Mouse (Mus musculus): ENCODE measurements at regions not wholly inside any gene's neighbourhood (a gene's known extent, or its start where the extent isn't known, plus 50 kb on each side); places are given as distances from the start of the nearest gene placed in this dataset.

DNA sequence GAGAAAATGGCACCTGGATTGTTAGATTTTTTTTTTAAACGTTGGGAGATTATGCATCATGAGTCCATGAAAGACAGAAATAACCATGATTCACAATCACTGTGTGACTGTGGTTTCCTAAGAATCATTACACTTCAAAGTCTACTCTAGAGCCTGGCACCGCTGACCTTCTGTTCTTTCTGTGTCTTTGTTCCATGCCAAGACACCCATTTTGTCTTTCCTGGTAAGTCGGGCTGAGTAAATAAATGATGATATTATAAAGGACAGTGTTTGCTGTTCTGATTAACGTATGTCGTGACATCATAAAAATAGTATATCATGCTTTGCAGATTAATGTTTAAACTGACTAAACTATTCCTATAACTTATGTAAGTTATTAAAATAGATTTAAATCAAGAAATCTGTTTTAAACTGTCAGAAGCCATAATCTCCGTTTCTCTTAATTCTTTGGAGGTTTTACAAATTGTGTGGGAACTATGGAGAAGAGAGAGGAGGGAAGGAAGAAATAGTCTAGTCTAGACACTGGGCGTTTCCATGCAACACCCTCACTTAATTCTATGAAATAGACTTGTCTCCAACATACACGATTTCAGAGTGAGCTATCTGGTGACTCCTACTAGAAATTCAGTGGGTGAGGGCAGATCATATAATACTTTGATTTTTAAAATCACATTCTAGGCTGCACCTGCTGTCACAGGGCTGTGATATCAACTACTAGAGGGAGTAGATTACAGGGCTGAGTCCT, 388.7 kb downstream of the Klf5 start:
- H3K36me3 ChIP-seq = no peaks in the 10 kb centered on the region
- H3K9me3 ChIP-seq = no peaks in the 10 kb centered on the region
- ATAC-seq (ENCODE audit: extremely low read depth, insufficient number of reproducible peaks, low FRiP score, low TSS enrichment) = no peak
- no peak overlapping the region for H3K4me3 ChIP-seq
- no peaks in the 10 kb centered on the region for H3K4me1 ChIP-seq
- WGBS = 73% methylated on average over 8 of the region's 8 CpGs
- H3K27me3 ChIP-seq (replicated peaks) = no peaks in the 10 kb centered on the region
- no peak overlapping the region for H3K27ac ChIP-seq (replicated peaks)
- no peak overlapping the region for H3K9ac ChIP-seq
- no peak overlapping the region for H3K4me2 ChIP-seq

DNA sequence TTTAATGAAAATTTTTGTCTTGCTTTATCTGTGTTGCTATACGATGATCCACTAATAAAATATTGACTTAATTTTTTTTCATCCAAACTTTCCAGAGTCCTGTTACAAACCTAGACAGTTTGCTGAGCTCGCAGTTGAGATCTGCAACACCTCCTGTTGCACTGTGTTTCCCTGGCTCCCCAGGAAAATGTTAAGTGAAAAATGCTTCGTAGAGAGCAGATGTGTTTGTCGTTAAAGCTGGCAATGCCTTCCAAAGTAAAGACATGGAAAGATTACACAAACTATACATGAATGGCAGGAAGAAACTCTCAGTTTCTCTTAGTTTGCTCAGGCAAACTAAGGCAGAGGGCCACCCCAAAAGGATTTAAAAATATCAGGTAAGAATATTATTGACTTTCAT, 389.9 kb downstream of the Klf5 start:
- no peak for ATAC-seq (ENCODE audit: extremely low read depth, insufficient number of reproducible peaks, low FRiP score, low TSS enrichment)
- no peaks in the 10 kb centered on the region for H3K36me3 ChIP-seq
- no peak overlapping the region for H3K27ac ChIP-seq (replicated peaks)
- no peaks in the 10 kb centered on the region for H3K27me3 ChIP-seq (replicated peaks)
- H3K9me3 ChIP-seq = no peaks in the 10 kb centered on the region
- H3K4me1 ChIP-seq = no peaks in the 10 kb centered on the region
- no peak overlapping the region for H3K4me3 ChIP-seq
- H3K9ac ChIP-seq = no peak overlapping the region
- H3K4me2 ChIP-seq = no peak overlapping the region
- WGBS = 68% methylated on average over 4 of the region's 4 CpGs

DNA sequence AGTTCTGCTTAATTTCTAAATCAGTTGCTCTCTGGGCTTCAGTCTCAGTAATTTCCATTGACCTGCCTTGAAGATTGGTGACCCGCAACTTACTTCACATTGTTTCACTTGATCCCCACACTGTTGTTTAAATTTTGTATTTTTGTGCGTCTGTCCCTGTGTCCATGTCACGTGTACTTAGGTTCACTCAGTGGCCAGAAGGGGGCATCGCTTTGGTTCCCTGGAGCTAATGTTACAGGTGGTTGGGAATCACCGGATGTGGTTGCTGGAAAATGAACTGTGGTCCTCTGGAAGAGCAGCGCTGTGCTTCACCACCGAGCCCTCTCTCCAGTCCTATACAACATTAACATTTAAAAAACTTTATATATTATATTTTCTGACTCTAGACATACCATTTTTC, 397.8 kb downstream of the Klf5 start:
- no peaks in the 10 kb centered on the region for H3K36me3 ChIP-seq
- no peak overlapping the region for H3K4me3 ChIP-seq
- no peak overlapping the region for H3K4me2 ChIP-seq
- no peak overlapping the region for H3K9ac ChIP-seq
- H3K9me3 ChIP-seq = no peaks in the 10 kb centered on the region
- H3K27ac ChIP-seq (replicated peaks) = no peak overlapping the region
- no peaks in the 10 kb centered on the region for H3K4me1 ChIP-seq
- no peak for ATAC-seq (ENCODE audit: extremely low read depth, insufficient number of reproducible peaks, low FRiP score, low TSS enrichment)
- WGBS = 81% methylated on average over 7 of the region's 7 CpGs
- no peaks in the 10 kb centered on the region for H3K27me3 ChIP-seq (replicated peaks)

DNA sequence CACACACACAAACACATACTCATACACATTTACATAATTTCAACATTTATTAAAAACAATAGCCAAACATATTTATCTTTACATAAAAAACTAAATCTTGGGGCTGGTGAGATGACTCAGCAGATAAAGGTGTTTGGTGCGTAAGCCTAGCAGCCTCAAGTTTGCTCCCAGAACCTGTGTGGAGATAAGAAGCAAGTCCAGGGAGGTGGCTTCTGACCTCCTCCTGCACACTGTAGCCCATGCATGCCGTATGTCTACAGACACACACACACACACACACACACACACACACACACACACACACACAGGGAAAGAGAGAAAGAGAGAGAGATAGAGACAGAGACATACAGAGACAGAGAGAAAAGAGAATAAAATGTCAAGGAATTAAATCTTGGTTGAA, 401.1 kb downstream of the Klf5 start:
- H3K36me3 ChIP-seq = no peaks in the 10 kb centered on the region
- no peak overlapping the region for H3K4me2 ChIP-seq
- no peak overlapping the region for H3K9ac ChIP-seq
- no peak overlapping the region for H3K27ac ChIP-seq (replicated peaks)
- no peak for ATAC-seq (ENCODE audit: extremely low read depth, insufficient number of reproducible peaks, low FRiP score, low TSS enrichment)
- H3K4me1 ChIP-seq = no peaks in the 10 kb centered on the region
- H3K9me3 ChIP-seq = no peaks in the 10 kb centered on the region
- WGBS = 39% methylated on average over 2 of the region's 2 CpGs
- H3K27me3 ChIP-seq (replicated peaks) = no peaks in the 10 kb centered on the region
- H3K4me3 ChIP-seq = no peak overlapping the region

- no peak for ATAC-seq (ENCODE audit: extremely low read depth, insufficient number of reproducible peaks, low FRiP score, low TSS enrichment)
- no peaks in the 10 kb centered on the region for H3K4me1 ChIP-seq
- H3K27me3 ChIP-seq (replicated peaks) = no peaks in the 10 kb centered on the region
- no peaks in the 10 kb centered on the region for H3K9me3 ChIP-seq
- no peaks in the 10 kb centered on the region for H3K36me3 ChIP-seq
- no peak overlapping the region for H3K27ac ChIP-seq (replicated peaks)
- H3K4me3 ChIP-seq = no peak overlapping the region
- no peak overlapping the region for H3K4me2 ChIP-seq
- WGBS = 73% methylated on average over 10 of the region's 10 CpGs
- H3K9ac ChIP-seq = no peak overlapping the region
Observed at GRCm38 (mm10) chr14:99706004-99706403, 407.5 kb downstream of the Klf5 start.

DNA sequence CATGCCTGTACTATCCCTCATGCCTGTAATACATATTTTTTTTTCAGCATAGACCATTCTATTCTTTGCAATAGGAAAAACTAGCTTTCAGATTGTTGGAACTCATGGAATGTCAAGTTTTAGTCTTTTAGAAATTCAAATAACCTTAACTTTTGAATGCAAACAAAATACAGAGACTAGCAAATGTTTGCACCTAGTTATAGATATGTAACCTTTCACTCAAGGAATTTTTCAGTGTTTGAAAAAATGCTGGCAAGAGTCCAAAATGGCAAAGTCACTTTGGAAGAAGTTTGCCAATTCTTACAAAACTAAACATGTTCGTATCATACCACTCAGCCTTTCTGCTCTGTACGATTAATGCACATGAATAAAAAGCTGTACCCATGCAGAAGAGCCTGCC, 409.6 kb downstream of the Klf5 start:
- ATAC-seq (ENCODE audit: extremely low read depth, insufficient number of reproducible peaks, low FRiP score, low TSS enrichment) = no peak
- H3K9me3 ChIP-seq = no peaks in the 10 kb centered on the region
- 70% methylated on average over 2 of the region's 2 CpGs for WGBS
- no peak overlapping the region for H3K4me3 ChIP-seq
- H3K36me3 ChIP-seq = no peaks in the 10 kb centered on the region
- H3K27ac ChIP-seq (replicated peaks) = no peak overlapping the region
- no peak overlapping the region for H3K9ac ChIP-seq
- H3K27me3 ChIP-seq (replicated peaks) = no peaks in the 10 kb centered on the region
- no peaks in the 10 kb centered on the region for H3K4me1 ChIP-seq
- H3K4me2 ChIP-seq = no peak overlapping the region

GRCm38 (mm10) chr14:99709764-99710163, 411.3 kb downstream of the Klf5 start:
- Histone ChIP-seq H3K27ac (replicated peaks) (no peak overlapping the region), H3K27me3 (replicated peaks) (no peaks in the 10 kb centered on the region), H3K9me3 (no peaks in the 10 kb centered on the region), H3K4me3 (no peak overlapping the region), H3K9ac (no peak overlapping the region), H3K4me2 (no peak overlapping the region), H3K4me1 (no peaks in the 10 kb centered on the region), H3K36me3 (no peaks in the 10 kb centered on the region)
- ATAC-seq (ENCODE audit: extremely low read depth, insufficient number of reproducible peaks, low FRiP score, low TSS enrichment) = no peak
- WGBS = 55% methylated on average over 2 of the region's 2 CpGs

DNA sequence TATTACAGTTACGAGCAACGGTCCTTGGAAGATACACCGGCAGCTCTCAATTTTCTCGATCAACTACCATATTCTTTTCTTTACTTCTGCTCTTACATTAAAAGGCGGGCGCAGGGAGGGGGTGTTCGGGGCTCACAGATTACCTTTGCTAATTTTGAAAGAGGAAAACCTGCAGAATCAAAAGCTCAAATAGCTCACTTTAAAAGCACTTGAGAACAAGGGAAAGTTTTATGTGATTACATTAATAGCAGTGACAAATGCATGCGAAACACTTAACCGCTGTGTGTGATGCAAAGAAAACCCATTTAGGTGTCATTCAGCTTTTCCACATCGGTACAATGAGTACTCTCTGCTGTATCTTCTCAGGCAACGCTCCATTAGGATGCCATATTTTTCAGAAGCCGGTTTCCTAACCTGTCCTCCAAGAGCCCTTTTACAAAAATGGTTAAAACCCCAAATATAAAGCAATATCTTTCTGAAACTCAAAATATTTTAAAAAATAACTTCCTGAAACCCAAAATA, 412.2 kb downstream of the Klf5 start:
- H3K36me3 ChIP-seq = no peaks in the 10 kb centered on the region
- H3K4me1 ChIP-seq = no peaks in the 10 kb centered on the region
- WGBS = 85% methylated on average over 12 of the region's 12 CpGs
- no peaks in the 10 kb centered on the region for H3K9me3 ChIP-seq
- no peak for ATAC-seq (ENCODE audit: extremely low read depth, insufficient number of reproducible peaks, low FRiP score, low TSS enrichment)
- H3K9ac ChIP-seq = no peak overlapping the region
- H3K4me2 ChIP-seq = no peak overlapping the region
- H3K27ac ChIP-seq (replicated peaks) = no peak overlapping the region
- H3K27me3 ChIP-seq (replicated peaks) = no peaks in the 10 kb centered on the region
- H3K4me3 ChIP-seq = no peak overlapping the region

GRCm38 (mm10) chr14:99712624-99713023, 414.1 kb downstream of the Klf5 start:
- 78% methylated on average over 7 of the region's 7 CpGs for WGBS
- Histone ChIP-seq H3K9me3 (no peaks in the 10 kb centered on the region), H3K27ac (replicated peaks) (no peak overlapping the region), H3K9ac (no peak overlapping the region), H3K36me3 (no peaks in the 10 kb centered on the region), H3K4me1 (no peaks in the 10 kb centered on the region), H3K4me2 (no peak overlapping the region), H3K4me3 (no peak overlapping the region), H3K27me3 (replicated peaks) (no peaks in the 10 kb centered on the region)
- ATAC-seq (ENCODE audit: extremely low read depth, insufficient number of reproducible peaks, low FRiP score, low TSS enrichment) = no peak

DNA sequence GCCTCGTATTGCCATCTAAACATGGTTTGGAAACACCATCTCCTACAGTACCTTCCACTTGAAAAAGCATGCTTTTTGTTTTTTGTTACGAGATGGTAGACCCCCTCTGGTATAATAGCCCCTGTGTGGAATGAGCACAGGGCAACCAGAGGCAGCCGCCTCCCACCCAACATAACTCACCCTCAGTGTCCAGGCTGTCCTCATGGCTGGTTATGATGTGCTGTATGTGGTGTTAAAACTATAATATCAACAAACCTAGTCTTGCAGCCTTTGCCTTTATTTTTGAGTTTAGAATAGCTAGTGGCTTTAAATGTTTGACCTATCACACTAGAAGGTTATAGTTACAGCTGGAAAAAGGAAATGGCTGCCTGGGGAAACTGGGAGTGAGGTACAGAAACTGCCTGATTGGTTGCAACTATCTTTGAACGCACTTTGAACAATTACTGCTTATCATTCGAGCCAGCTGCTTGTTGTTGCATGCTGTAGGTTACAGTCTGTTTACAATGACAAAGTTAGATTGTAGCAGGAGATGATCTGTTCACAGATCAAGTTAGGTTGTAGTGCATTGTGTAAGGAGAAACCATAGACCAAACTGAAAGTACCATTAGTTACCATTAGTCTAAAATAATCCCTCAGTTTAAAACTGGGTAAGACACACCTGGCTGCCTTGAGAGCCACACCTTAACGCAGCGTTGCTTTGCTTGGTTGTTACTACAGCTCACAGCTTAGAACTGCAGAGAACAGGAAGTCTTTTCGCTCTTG, 414.8 kb downstream of the Klf5 start:
- Histone ChIP-seq H3K4me3 (no peak overlapping the region), H3K9ac (no peak overlapping the region)
- ATAC-seq (ENCODE audit: extremely low read depth, insufficient number of reproducible peaks, low FRiP score, low TSS enrichment) = no peak

GRCm38 (mm10) chr14:99733474-99734199, 435.1 kb downstream of the Klf5 start:
- H3K4me1 ChIP-seq = no peaks in the 10 kb centered on the region
- H3K9me3 ChIP-seq = no peaks in the 10 kb centered on the region
- no peaks in the 10 kb centered on the region for H3K27me3 ChIP-seq (replicated peaks)
- no peaks in the 10 kb centered on the region for H3K36me3 ChIP-seq
- no peak overlapping the region for H3K27ac ChIP-seq (replicated peaks)
- H3K4me2 ChIP-seq = no peak overlapping the region
- ATAC-seq (ENCODE audit: extremely low read depth, insufficient number of reproducible peaks, low FRiP score, low TSS enrichment) = no peak
- H3K9ac ChIP-seq = no peak overlapping the region
- 79% methylated on average over 7 of the region's 7 CpGs for WGBS
- no peak overlapping the region for H3K4me3 ChIP-seq

More for the DNA sequence above, 414.8 kb downstream of the Klf5 start:
- H3K36me3 ChIP-seq = no peaks in the 10 kb centered on the region
- H3K9me3 ChIP-seq = no peaks in the 10 kb centered on the region
- 72% methylated on average over 8 of the region's 8 CpGs for WGBS
- no peaks in the 10 kb centered on the region for H3K27me3 ChIP-seq (replicated peaks)
- H3K4me1 ChIP-seq = no peaks in the 10 kb centered on the region
- H3K4me2 ChIP-seq = no peak overlapping the region
- no peak overlapping the region for H3K27ac ChIP-seq (replicated peaks)
